Mouse (Mus musculus) layer of hippocampus, postnatal 14 days (tissue): Measurements from ENCODE around the gene Gpr55. TPM values are rescaled to one million over a fixed set of nuclear protein-coding genes. Genes with fewer than 3 reads are reported as not detected.
"Not testable (repeated sequence)": the region's sequence is repeated elsewhere in the genome, so short reads cannot be mapped to it uniquely, and the experiment has no call there.

ENCODE experiments used
- DNase-seq, 2 experiments: peaks; one replicate each; pipeline ENCODE4 v3.0.0; 2021 to 2022; ENCODE audit warnings: low spot score in 2 of 2, mixed read lengths in 1 of 2
- long read RNA-seq, 2 experiments: library from polyadenylated mRNA; stranded (forward); transcript quantifications; one replicate each; pipeline ENCODE4 v2.0.0; 2021
- total RNA-seq, 2 experiments: library from RNA; stranded (reverse); gene quantifications; 2 replicates each; pipeline ENCODE4 v1.2.3; 2021

Gpr55 gene
- total RNA-seq, result not detected
- long read RNA-seq, experiment 1, result 0 reads
- long read RNA-seq, experiment 2, result 0 reads

DNA sequence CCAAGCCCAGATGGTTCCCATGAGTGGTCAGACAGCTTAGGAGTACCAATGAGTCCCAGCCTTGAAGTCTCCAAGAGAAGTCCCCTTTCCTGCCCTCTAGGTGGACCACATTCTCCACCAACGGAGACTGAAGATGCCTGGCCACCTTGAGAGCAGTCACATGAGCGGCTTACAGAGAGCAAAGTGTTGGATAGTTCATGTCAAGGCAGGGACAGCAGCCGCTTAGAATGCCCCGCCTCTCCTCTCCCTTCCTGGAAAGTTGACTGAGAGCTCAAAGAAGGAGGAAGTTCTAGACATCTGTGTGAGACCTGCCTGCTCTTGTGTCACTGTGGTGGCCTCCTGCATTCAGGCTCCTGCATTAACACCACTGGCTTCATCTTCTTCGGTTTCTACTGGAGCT is at the start of gene Gpr55:
Gene Gpr55, minus strand, starts transcription at position 135 of the 400 bp plus-strand sequence.
- DNase-seq, result no peak

DNA sequence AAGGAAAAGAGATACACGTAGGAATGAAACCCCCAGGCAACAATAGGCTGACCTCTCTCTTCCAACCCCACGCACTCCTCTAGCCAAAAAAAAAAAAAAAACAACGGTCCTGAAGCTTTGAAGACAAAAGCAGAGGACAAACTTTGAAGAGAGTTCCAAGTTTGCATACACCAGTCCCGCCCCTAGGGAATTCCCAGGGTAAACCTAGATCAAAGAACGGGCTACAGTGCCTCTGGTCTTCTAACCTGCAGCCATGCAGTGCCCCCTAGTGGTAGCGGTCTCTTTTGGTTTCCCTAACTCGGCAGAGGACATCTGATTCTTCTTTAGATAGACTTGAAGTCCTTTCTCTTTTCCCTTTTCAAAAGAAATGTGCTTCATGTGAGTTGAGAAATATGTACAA is 47.0 kb upstream of the Gpr55 start:
- peak; percentile 87 to 94 for DNase-seq

DNA sequence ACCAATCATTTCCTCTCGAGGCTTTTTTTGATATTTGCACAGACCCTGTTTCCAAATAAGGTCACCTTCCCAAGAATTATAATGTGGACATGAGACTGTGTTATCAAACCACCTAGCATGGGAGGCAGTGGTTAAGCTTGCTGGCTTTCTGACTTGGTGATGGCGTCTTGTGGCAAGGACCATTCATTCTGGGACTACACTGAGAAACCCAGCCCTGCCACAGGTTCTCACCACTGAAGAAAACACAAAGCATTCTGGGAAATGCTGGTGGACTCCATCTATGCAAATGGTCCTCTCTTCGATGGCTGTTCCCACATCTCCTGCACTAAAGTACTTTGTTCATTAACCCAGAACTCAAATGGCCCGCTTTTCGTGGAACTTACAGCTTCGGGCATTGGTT is 45.2 kb upstream of the Gpr55 start:
- DNase-seq, result no peak

DNA sequence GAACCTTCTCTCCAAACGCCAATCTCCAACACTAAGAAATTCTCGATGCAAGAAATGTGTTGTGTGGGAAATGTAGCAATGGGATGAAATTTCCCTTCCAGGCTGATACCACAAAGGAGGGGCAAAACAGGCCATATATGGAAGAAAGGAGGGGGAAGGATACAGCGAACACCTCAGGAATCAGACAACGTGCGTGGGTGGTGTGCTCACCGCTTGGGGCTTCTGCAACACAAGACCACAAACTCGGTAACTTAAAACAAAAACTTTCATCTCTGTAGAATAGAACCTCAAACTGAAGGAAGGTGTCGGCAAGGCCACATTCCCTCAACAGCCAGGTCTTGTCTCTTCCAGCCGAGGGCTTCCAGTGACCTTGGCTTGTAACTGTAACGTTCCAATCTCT is 44.7 kb upstream of the Gpr55 start:
- DNase-seq, result no peak

DNA sequence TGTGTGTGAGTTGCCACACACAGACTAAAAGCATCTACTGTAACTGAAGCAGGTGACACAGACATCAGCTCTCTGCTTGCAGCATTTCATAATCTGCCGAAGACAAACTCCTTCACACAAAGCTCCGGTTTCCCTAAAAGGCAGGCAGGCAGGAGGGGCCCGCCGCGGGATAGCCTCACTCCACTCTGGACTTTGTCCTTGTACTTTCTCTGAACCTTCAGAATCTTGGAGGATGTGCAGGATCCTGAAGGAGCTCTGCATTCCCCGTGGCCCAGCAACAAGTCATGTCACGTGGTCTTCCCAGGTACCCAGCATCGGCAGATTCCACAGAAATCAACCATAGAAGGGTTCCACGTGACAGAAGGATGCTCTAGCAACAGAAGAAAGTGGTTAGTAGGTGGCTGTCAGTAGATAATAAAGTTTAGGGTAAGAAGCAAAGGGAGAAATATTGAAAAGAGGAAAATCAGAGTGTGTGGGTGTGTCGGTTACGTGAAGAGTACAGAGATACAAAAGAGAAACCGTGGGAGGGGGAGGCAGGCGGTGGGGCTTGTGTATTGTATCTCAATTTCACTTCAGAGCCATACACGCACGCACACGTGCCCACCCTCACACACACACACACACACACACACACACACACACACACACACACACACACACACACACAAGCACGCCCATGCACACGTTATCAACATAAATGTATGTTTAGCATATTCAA is 39.2 kb upstream of the Gpr55 start:
- DNase-seq, result no peak

DNA sequence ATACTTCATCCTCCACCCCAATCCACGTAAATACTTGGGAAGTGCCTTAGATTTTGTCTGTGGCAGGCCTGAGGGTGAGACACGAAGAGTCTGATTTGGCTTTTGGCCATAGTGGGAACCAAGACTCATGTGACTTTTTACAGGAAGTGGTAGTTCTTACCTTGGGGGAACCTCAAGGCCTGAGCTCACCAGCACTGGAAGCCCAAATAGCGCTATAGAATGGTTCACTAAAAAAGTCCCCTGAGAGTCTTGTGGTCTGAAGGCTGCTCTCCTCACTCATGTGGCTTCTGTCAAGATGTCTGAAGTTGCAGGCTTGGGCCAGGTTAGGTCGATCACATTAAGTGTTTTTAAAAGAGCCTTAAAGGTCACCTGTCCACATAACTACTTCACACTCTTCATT is 37.2 kb upstream of the Gpr55 start:
- no peak for DNase-seq

DNA sequence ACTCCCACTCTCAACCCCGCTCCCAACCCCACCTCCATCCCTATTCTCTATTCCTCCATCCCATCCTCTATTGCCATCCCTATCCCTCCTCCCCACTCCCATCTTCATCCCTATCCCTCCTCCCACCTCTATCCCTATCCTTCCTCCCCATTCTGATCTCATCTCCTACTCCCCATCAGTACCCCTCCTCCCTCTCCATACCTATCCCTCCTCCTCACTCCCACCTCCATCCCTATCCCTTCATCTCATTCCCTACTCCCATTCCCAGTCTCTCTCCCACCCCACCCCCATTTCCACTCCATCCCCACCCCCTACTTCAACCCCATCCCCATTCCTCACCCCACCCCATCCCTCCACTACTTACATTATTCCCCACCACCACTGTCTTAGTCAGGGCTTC is 36.4 kb upstream of the Gpr55 start:
- DNase-seq, result no peak

DNA sequence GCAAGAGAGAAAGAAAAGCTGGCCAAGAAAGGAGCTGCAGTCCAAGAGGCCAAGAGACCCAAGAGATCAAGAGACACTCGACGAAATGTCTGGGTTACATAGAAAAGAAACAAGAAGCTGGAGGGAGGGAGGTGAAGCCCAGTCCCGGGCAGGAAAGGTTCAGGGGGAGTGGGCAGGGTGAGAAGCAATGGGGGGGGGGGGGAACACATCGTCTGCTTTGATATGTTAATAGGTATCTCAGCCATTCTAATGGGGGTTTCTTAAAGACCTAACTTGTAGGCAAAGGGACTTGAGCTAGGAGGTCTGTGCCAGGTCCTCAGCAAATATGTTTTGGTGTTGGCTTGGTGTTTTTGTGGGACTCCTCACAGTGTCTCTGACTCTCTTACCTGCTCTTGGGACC is 32.7 kb upstream of the Gpr55 start:
- no peak for DNase-seq

DNA sequence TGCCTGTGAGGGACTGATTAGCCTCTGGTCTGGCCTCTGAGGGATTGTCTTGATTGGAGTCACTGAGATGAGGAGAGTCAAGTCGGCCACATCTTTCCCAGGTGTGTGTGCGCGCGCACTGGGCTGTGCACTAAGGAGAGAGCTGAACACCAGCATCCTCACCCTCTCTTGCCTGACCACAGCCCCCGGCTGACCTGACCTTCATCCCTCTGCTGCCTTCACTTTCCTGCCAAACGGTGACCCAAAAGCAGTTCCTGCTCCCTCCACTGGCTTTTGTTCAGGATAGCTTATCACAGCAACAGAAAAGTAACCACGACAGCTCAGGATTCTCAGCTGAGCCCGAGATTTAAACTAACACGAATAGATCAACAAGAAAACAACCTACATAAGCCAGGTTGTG is 31.4 kb upstream of the Gpr55 start:
- DNase-seq, result no peak

DNA sequence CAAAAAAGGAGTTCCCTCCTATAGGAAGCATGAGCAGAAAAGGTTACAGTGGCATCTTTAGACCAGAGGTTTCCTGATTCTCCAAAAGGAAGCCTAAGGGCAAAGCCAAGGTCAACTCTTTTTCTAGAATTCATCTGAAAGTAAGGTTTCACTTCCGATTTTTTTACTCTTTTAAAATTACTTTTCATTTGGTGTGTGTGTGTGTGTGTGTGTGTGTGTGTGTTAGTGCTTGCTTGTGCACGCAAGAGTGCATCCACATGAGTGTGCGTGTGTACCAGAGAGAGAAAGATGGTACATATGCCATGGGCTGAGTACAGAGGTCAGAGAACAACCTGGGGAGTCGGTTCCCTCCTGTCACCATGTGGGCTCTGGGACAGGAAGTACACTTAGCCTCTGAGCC is 28.1 kb upstream of the Gpr55 start:
- not testable (repeated sequence) for DNase-seq

DNA sequence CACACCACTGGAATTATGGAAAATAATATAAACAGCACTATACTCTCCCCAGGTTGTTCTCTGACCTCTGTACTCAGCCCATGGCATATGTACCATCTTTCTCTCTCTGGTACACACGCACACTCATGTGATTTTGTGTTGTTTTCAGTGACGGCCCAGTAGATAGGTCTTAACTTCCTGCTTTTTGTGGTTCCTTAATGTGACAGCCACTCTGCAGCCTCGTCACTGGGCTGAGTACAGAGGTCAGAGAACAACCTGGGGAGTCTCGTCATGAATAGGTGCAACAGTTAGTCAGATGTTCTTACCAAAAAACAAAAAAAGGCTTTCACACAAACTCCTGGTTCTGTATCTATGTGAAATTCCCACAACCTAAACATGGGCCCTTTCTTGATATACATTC is 27.5 kb upstream of the Gpr55 start:
- no peak for DNase-seq

DNA sequence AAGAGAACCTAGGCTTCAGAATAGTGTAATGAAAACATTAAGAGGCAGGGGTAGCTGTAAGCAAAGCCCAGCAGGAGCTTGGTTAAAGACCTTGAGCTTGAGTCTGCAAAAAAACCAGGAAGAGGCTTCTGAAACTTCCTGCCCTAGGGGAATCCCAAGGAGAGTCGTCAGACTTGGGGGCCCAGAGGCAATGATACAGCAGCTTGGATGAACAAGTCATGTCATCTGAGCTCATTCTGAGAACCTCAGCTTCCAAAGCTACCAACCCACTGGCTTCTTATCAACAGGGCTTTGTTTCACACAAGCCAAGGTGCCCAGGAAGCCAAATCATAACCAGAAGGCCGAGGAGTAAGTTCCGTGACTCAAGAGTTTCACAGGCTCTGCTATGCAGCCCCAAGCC is 25.0 kb upstream of the Gpr55 start:
- DNase-seq, result no peak

DNA sequence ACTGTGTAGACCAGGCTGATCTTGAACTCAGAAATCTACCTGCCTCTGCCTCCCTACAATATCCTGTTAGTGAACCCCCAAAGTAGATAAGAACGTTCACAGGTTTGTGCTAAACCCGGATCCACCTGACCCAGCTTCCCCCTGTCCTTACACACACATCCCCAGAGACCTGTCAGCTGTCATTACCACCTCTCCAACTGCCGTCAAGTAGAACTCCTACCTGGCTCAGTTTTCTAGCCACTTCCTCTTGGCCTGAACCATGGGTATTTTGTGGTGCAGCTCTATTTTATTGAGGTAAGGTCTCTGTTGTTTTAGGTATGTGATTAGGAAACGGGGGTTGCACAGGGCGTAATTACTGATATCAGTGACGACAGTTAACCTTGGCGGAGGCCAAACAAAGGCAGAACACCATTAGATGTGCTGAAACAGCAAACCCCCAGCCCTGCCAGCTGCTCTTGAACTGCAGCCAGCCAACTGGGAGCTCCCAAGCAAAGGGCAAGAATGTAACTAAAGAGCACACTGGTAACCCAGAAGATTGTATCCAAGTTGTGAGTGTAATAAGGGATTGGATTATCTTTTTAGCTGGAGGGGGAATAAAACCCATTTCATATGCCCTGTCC is 21.0 kb upstream of the Gpr55 start:
- peak in 1 of 2 experiments; percentile 10 for DNase-seq

DNA sequence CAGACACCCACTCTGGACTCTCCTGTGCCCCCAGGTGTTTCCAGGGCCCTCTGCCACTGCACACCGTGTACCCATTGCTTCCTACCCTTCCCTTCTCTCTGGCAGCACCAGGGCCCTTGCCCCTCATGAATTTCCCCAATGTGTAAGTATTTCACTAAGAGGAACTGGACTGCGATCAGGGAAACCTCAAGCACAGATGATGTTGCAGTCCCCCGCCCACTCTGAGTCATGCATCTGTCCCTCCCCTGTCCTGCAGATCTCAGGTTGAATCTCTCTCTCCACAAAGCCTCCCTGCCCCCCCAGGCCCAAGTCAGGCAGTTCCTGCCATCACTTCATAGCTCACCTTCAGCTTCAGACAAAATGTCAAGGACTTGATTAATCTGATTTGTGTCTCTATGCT is 16.9 kb upstream of the Gpr55 start:
- DNase-seq, result no peak

DNA sequence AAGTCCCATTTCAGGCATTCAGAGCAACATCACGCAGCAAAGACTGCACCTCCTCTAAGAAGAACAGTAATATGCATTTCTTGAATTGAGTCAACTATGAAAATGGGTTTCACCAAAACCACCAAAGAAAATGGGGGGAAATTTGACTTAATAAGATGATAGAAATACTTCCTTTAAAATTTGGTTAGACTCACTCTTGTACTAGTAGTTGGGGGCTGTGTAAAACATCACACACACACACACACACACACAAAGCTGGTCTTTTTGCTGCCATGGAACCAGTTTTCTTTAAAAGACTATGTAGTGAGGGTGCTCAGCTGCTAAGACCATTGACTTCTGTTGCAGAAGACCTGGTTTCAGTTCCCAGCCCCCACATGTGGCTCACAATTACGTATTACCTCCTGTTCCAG is 12.7 kb upstream of the Gpr55 start:
- DNase-seq, result no peak

DNA sequence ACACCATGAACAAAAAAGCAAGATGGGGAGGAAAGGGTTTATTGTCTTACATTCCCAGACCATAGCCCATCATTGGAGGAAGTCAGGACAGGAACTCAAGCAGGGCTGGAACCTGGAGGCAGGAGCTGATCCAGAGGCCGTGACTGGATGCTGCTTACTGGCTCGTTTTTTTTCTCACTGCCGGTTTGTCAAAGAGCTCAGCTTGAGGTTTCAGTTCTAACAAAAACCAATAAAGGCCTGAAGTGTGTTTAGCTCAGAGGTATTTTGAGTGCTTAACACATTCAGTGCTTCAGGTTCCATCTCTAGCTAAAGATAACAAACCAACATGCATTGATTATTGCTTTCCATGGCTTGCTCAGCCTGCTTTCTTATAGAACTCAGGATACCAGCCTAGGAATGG is 11.5 kb upstream of the Gpr55 start:
- DNase-seq, result no peak

DNA sequence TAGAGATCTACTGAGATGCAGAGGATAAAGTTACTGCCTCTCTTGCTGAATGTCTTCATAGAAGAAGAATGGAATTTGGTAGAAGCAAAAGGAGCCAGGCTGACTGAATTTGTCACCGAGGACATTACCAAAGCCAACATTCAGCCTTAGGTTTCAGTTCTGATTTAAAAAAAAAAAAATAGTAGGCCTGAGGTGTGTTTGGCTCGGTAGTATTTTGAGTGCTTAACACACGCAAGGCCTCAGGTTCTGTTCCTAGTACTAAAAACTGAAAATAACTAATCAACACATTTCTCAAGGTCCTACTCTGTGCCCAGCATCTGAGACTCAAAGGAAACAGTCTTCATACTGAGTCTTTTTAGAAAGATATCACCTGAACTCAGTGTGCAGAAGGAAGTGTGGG is 10.3 kb upstream of the Gpr55 start:
- DNase-seq, result no peak

DNA sequence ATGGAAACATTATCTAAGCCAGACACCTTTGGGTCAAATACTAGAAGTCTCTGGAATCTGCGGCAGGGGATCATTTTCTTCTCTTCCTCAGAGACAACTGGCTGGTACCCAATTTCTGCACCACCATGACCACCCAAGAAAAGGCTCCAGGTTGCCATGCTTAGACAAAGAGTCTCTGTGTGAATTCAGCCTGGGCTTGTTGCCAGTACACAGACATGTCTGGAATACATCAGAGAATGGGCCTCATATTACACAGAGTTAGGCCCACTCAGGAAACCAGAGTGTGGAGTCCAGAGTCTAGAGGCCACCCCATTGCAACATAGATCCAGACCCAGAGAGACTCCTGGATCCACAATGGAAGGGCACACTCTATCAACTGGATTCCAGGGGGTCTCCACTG is 8.7 kb upstream of the Gpr55 start:
- DNase-seq, result peak; percentile 38 to 67

DNA sequence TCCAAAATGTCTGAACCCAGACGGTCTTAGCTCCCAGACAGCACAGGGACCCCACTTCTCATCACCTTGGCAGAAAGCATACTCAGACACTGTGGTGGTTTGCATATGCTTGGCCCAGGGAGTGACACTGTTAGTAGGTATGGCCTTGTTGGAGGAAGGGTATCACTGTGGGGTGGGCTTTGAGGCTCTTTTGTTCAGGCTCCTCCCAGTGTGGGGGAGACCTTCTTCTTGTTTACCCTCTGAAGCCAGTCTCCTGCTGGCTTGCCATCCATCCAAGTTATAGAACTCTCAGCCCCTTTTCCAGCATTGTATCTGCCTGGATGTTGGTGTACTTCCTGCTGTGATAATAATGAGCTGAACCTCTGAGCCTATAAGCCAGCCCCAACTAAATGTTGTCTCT is 8.3 kb upstream of the Gpr55 start:
- no peak for DNase-seq

DNA sequence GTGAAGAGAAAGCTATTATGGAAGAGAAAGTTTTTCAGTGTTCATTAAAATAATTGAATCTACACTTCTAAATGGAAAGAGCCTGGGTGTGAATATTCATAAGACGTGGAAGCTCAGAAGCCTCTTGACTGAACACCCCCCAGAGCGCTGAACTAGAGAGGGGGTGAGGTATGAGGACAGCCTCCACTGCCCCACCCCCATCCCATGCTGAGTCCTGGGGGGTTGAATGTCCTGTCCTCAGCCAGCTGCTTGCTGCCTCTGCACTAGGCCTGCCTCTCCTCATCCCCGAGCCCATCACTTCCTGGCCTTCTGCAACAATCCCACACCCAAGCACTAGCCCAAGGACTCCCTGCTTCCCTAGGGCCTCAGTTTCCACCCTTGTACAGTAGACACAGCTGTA is 5.0 kb upstream of the Gpr55 start:
- DNase-seq, result no peak

DNA sequence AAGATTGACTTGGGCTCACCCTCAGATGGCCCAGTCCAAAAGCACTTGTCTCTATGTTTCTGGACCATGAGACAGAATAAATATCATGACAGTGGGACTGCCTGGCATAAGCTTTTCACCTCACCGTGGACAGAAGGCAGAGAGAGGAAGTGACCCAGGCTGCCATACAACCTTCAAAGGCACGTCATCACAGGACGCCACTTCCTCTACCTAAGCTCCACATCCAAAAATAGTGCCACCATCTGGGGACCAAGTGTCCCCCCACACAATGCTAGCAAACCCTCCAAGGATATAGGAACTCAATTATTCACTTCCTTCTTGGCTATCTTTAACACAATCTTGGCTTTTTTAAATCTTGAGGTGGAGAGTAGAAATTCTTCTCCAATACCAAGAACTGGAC is 1.3 kb upstream of the Gpr55 start:
- DNase-seq, result no peak

DNA sequence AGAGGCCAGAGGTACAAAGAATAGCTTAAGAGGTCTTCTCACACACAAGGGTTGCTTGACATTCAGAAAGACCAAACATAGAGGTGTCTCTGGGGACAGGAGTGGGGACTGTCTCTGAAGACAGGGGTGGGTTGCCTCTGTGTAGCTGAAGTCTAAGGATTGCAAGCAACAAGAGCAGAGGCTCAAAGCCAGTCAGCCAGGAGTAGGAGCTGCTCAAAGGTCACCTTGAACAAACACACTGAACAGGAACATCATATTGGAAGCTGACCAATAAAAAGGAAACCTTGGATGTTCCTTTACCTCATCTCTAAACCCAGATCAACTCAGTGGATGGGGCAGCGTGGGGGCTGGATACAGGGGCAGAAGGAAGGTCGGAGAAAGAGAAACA is 924 bp downstream of the Gpr55 start:
- no peak for DNase-seq
